Mouse (Mus musculus): ENCODE results near the gene Tma7.
A peak's percentile ranks its signal among the peaks of the same experiment; 100 is the strongest.

The Tma7 gene

GRCm38 (mm10) chr9:109102541-109102940, 20.2 kb upstream of the Tma7 start:
- no peak for DNase-seq (ENCODE audit: low read depth, low spot score)

- no peak for DNase-seq (ENCODE audit: low read depth, low spot score)
Observed at GRCm38 (mm10) chr9:109101933-109102445, 19.6 kb upstream of the Tma7 start.

- no peak for DNase-seq (ENCODE audit: low read depth, low spot score)
Observed at GRCm38 (mm10) chr9:109100307-109100928, 18.0 kb upstream of the Tma7 start.

GRCm38 (mm10) chr9:109098969-109099368, 16.6 kb upstream of the Tma7 start:
- no peak for DNase-seq (ENCODE audit: low read depth, low spot score)

GRCm38 (mm10) chr9:109098366-109098765, 16.0 kb upstream of the Tma7 start:
- no peak for DNase-seq (ENCODE audit: low read depth, low spot score)

- no peak for DNase-seq (ENCODE audit: low read depth, low spot score)
Observed at GRCm38 (mm10) chr9:109097831-109098230, 15.4 kb upstream of the Tma7 start.

GRCm38 (mm10) chr9:109097291-109097690, 14.9 kb upstream of the Tma7 start:
- no peak for DNase-seq (ENCODE audit: low read depth, low spot score)

- DNase-seq (ENCODE audit: low read depth, low spot score): no peak
Observed at GRCm38 (mm10) chr9:109096856-109097255, 14.5 kb upstream of the Tma7 start.

- no peak for DNase-seq (ENCODE audit: low read depth, low spot score)
Observed at GRCm38 (mm10) chr9:109096251-109096661, 13.9 kb upstream of the Tma7 start.

- DNase-seq (ENCODE audit: low read depth, low spot score): no peak
Observed at GRCm38 (mm10) chr9:109095137-109095982, 13.0 kb upstream of the Tma7 start, which contains the start of gene Plxnb1. Plxnb1 (plus strand) TSS chr9:109095389.

- DNase-seq (ENCODE audit: low read depth, low spot score): no peak
Observed at GRCm38 (mm10) chr9:109094553-109095136, 12.3 kb upstream of the Tma7 start.

- no peak for DNase-seq (ENCODE audit: low read depth, low spot score)
Observed at GRCm38 (mm10) chr9:109093786-109094552, 11.6 kb upstream of the Tma7 start.

- DNase-seq (ENCODE audit: low read depth, low spot score): no peak
Observed at GRCm38 (mm10) chr9:109092799-109093198, 10.4 kb upstream of the Tma7 start.

GRCm38 (mm10) chr9:109091802-109092201, 9.4 kb upstream of the Tma7 start:
- DNase-seq (ENCODE audit: low read depth, low spot score): no peak

- no peak for DNase-seq (ENCODE audit: low read depth, low spot score)
Observed at GRCm38 (mm10) chr9:109090446-109090845, 8.1 kb upstream of the Tma7 start.

GRCm38 (mm10) chr9:109087987-109088386, 5.6 kb upstream of the Tma7 start:
- no peak for DNase-seq (ENCODE audit: low read depth, low spot score)

GRCm38 (mm10) chr9:109084922-109085321, 2.5 kb upstream of the Tma7 start:
- DNase-seq (ENCODE audit: low read depth, low spot score): no peak

- no peak for DNase-seq (ENCODE audit: low read depth, low spot score)
Observed at GRCm38 (mm10) chr9:109081749-109082123, 651 bp downstream of the Tma7 start.

GRCm38 (mm10) chr9:109080516-109080915, 1.9 kb downstream of the Tma7 start:
- DNase-seq (ENCODE audit: low read depth, low spot score): no peak

GRCm38 (mm10) chr9:109073661-109074573, 8.5 kb downstream of the Tma7 start, which contains the start of gene Atrip:
Atrip (minus strand) TSS chr9:109074124.
- DNase-seq (ENCODE audit: low read depth, low spot score): peak; percentile 83

Measured in skeletal muscle tissue, adult 2 months (tissue).